In the genomic region with DNA sequence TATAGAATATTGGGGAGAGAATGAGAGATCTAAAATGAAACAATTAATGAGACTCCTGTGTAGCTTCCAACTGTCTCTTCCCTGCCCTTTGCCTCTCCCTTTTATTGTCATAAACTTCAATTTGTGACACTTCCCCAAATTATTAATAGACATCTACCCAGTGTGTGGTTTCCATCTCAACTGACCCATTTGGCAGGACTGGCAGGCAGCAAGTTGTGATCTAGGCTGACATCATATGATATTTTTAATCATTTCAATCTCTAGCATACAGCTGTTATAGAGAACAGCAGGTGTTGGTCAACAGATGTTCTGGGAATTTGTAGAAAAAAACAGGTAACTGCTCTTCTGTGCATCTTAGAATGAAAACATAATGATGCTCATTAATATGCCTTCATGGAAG, we compare ENCODE assay signal across 16 mouse cellular contexts. TPM values are rescaled to one million over a fixed set of nuclear protein-coding genes. Genes with fewer than 3 reads are reported as not detected.
DNase-seq lines count a peak whose midpoint lies in the region; ATAC-seq lines count a peak whose summit lies in the region.
"Had no signal": no experiment of that assay in that cellular context is flagged by ENCODE, and none has a peak within 500 bp of the region (broad histone marks: within the 10 kb centered on the region; RNA-seq: fewer than 3 reads in every experiment).

No protein-coding gene starts in this region.

- intact Hi-C loops in heart, postnatal 14 days (cut with DNase I), result no loop called here

- DNase-seq in heart, adult 11 months, result peak; percentile 67
- DNase-seq in heart, postnatal 14 days, result no peak
- no peak for DNase-seq in kidney, adult 8-10 months
- DNase-seq in neural tube, embryonic 10.5 days (ENCODE audit: extremely low spot score, low spot score), result no peak
- DNase-seq in urinary bladder, postnatal 25 days (ENCODE audit: low spot score), result no peak
- DNase-seq: adrenal gland, postnatal 10 days; cerebellum, adult 11-12 months; cerebellum, postnatal 10 days; embryo, embryonic 11 days; gastrocnemius, postnatal 36 days; heart, postnatal 4 days had no signal

- peak; percentile 46 for ATAC-seq in granulocyte monocyte progenitor cell, adult 5-6 weeks (replicated peaks; ENCODE audit: poor library complexity, severe bottlenecking)
- peak; percentile 81 for ATAC-seq in monocyte, adult 5-6 weeks (replicated peaks; ENCODE audit: insufficient number of reproducible peaks, low FRiP score, low TSS enrichment, poor library complexity, severe bottlenecking)
- ATAC-seq: CD4-positive, CD25-positive, alpha-beta regulatory T cell, adult 4 months; forebrain, embryonic 15.5 days; hindbrain, embryonic 16.5 days had no signal

RNA-seq across cellular contexts. Expression of a gene that starts 17.0 kb away (rescaled TPM):
- 10 to 100 TPM; 67.1 to 71.3 TPM for total RNA-seq in heart, postnatal 14 days (2021)
- total RNA-seq in granulocyte monocyte progenitor cell, adult 5-6 weeks (2014; fragmentation: Nextera tagmentation), result 334 and 345 TPM in 2 replicates
- total RNA-seq in granulocyte monocyte progenitor cell, adult 5-6 weeks (2017), result 258 and 269 TPM in 2 replicates
- 293 to 337 TPM (median 305 TPM) in 3 replicates for total RNA-seq in monocyte, adult 5-6 weeks (2017)
